Mouse (Mus musculus): ENCODE data around the gene Cplx2.

DNA sequence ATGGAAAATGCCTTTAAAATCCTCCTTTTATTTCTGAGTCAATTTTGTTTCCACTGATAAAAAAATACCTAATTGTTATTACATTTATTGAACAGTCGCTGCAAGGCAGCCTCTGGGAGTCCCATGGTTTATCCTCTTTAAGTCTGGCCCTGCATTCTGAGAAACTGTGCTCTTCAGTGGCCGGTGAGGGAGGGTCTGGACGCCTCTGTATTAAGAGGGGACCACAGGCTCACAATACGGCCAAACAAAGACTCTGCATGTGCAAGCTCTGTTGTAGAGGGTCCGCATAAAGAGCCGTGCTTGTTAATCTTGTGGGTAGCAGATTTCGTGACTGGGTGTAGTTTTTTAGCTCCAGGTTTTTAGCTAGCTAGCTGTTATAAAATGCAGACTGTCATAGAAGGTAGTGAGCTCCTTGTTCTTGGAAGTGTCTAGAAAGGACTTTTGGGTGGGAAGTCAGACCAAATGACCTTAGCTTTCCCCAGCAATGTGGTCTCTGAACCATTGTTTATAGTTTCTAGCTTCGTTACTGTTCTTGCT lies 42.1 kb upstream of the Cplx2 start:
- TF ChIP-seq CTCF (IDR thresholded peaks at IDR 0.05; ENCODE audit: borderline replicate concordance, insufficient read depth, low read length) (no peak), POLR2A (IDR thresholded peaks at IDR 0.05; ENCODE audit: low read depth, low read length) (no peak)

Data from embryonic fibroblast, embryonic 13.5 days (primary cell).